Mouse (Mus musculus) bone marrow macrophage, adult 2 months (primary cell): ENCODE results near the gene Hipk2.

Experiments used
- CTCF ChIP-seq: IDR thresholded peaks from 2 replicates; pipeline ENCODE4 v1.5.1; 2012; ENCODE audit warnings: low read depth, mild to moderate bottlenecking, low read length, moderate library complexity
- POLR2A ChIP-seq: IDR thresholded peaks from 2 replicates; pipeline ENCODE4 v1.6.1; 2012; ENCODE audit warnings: mild to moderate bottlenecking, low read depth, low read length, borderline replicate concordance

DNA sequence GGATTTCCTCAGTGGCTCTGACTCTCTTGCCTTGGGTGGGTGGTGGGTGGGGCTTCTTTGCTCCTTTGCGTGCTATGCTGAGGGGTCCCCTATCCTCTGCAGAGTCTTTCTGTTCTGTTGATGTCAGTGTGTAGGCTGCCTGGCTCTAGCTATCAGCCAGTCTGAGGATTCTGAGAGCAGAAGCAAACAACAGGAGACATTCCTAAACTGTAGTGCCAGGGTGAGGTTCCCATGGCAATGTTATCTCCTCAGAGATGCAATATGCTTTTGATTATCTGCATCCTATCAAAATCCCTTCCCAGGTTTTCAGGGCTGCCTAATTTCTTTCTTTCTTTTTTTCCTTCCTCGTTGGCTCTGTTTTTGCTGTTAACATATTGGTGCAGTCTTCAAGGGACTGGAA, 193.4 kb downstream of the Hipk2 start:
- TF ChIP-seq POLR2A (no peak), CTCF (no peak)
